Mouse (Mus musculus) lung, postnatal 14 days (tissue): Measurements from ENCODE around the gene Rtraf.
A peak's percentile ranks its signal among the peaks of the same experiment; 100 is the strongest.
"Not testable (repeated sequence)": the region's sequence is repeated elsewhere in the genome, so short reads cannot be mapped to it uniquely, and the experiment has no call there.

ENCODE experiments used
- DNase-seq: peaks from one replicate; pipeline ENCODE4 v3.0.0; 2021

Rtraf gene

GRCm38 (mm10) chr14:19823321-19824142 lies at the start of gene Rtraf:
Gene Rtraf, minus strand, starts transcription at chr14:19823824.
- DNase-seq: peak; percentile 95

DNA sequence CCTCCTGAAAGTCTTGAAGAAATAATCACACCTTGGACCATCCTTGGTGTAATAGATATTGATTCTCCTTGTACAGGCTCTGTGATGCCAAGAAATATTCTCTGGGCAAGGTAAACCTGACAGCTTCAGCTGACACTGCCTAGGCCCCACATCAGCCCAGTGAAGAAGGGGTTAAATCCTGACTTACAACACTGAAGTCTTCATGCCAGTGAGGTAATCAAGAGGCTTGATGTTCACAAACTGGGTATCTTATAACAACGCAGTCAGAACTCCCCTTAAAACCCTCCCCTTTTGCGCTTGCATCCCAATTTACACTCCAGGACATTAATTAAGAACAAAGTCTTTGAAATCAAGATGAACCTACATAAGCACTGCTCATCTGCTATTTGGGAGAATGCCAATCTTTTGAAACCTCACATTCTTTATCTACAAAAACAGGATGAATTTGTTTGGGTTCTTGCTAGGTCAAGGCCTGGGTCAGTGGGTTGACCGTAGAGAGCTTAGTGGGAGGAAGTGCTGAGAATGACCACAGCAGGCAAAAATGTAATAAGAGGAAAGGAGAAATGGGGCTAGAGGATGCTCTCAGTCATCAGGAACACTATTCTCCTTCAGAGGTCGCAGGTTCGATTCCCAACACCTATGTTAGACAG lies 43.8 kb upstream of the Rtraf start:
- peak; percentile 11 for DNase-seq

- not testable (repeated sequence) for DNase-seq
These were observed 41.5 kb upstream of the Rtraf start for GRCm38 (mm10) chr14:19865121-19865520.

GRCm38 (mm10) chr14:19861311-19862080 lies 37.9 kb upstream of the Rtraf start:
- DNase-seq: no peak

GRCm38 (mm10) chr14:19860281-19860680 lies 36.7 kb upstream of the Rtraf start:
- no peak for DNase-seq

DNA sequence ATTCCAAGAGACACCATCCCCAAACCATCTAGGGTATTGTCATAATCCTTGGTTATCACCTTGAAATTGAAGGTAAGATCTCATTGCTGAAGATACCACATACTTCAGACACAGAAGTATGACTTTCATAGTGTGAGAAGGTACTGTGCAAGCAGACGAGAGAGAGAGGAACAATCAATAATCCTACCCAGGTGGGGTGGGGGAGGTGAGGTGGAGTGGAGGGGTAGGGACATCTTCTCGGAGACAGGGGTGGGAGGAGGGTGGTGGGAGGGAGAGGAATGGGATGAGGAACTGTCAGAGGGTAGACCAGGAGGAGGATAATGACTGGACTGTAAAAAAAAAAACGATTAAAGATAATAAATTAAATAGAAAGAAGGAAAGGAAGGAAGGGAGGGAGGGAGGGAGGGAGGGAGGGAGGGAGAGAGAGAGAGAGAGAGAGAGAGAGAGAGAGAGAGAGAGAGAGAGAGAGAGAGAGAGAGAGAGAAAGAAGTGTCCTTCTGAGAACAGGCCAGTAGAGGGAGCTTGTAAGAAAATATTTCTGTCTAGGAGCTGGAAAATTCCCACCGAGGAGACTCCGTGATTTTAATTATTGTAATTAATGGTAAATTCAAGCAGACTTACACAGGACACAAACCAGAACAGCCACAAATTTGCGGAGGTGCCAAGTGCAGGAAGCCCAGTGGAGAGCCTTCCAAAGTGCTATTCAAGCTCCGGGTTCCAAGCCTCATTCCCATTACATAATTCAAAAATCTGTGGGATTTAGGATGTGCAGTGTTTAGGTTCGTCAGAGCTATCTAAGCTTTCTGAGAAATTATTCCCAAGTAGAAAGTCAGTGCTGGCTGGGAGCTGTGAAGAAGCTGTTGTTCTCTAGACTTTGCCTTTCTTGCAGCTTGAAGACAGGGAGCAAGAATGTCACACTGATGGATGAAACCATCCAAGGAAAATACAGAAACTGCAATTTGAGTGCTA lies 35.5 kb upstream of the Rtraf start:
- DNase-seq: no peak

- no peak for DNase-seq
These were observed 34.7 kb upstream of the Rtraf start for GRCm38 (mm10) chr14:19858279-19858678.

DNA sequence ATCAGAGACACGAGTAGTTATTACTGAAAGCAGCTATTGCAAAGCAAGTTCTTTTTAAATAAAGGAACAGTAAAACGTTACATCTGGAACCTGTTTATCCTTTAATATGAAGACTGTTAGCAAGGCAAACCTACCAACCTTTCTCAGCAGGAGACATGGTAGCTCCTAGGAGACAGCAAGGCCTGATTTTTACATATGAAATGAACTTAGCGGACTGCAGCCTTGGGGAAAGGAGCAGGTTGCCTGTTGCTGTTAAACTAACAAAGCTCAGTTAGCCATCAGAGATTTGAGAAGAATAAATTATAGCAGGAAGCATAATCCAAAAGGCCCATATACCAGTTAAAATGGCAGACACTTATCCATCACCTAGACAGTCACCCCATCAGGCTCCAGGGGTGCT lies 29.8 kb upstream of the Rtraf start:
- DNase-seq: no peak

- DNase-seq: peak; percentile 72
These were observed 16.1 kb upstream of the Rtraf start for GRCm38 (mm10) chr14:19839600-19840332.

DNA sequence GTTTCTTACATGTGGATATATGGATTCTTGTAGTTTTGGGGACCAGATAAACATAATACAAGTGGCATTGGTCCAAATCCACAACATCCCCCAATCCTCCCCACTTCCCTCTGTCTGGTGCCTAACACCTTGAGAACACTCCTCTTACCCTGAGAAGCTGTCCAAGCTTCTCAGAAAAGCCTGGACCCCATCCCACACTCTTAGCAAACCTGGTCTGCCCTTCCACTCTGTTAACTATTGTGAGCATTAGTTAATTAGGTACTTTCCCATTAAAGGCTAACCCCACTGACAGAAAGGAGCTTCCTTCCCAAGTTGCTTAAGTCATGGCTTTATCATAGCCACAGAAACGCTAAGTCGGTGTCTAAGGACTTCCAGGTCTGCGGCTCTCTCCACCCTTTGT lies 12.7 kb upstream of the Rtraf start:
- DNase-seq: no peak

DNA sequence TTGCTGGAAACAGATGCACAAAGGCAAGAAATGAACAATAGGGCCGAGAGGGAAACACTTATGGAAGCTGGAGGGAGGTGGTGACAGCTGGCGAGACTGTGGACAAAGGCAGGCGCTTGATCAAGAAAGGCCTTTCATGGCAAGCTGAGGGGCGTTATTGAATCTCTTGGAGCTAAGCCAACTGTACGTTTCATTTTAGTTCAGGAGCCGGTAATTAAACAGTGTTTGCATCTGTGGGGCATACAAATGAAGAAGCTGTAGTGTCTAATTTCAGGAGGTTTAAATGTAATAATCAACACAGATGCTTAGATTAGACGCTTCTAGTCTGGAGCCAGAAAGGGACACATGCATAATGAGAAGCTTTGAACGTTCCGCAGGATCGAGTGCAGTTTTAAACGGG lies 1.9 kb upstream of the Rtraf start:
- DNase-seq: no peak

DNA sequence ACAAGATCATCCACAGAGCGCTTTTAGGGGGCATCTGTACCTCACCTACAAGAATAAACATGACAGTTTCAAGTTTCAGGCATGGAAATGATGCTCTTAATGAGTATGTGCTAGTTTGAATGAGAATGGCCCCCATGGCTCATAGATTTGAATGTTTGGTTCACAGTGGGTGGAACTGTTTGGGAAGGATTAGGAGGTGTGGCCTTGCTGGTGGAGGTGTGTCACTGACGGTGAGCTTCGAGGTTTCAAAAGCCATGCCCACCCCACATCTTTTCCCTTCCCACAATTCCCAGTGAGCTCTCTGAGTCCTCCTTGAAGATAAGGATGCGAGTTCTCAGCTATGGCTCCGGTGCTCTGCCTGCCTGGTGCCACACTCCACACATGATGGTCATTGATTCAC lies 1.9 kb downstream of the Rtraf start:
- DNase-seq: no peak

GRCm38 (mm10) chr14:19817949-19818348 lies 5.7 kb downstream of the Rtraf start:
- peak; percentile 91 for DNase-seq

GRCm38 (mm10) chr14:19813061-19813460 lies 10.6 kb downstream of the Rtraf start:
- no peak for DNase-seq

- no peak for DNase-seq
These were observed 13.7 kb downstream of the Rtraf start for GRCm38 (mm10) chr14:19809934-19810333.

GRCm38 (mm10) chr14:19807858-19808257 lies 15.8 kb downstream of the Rtraf start:
- no peak for DNase-seq

- no peak for DNase-seq
These were observed 16.3 kb downstream of the Rtraf start for GRCm38 (mm10) chr14:19807339-19807738.

GRCm38 (mm10) chr14:19803623-19804022 lies 20.0 kb downstream of the Rtraf start:
- DNase-seq: peak; percentile 28

DNA sequence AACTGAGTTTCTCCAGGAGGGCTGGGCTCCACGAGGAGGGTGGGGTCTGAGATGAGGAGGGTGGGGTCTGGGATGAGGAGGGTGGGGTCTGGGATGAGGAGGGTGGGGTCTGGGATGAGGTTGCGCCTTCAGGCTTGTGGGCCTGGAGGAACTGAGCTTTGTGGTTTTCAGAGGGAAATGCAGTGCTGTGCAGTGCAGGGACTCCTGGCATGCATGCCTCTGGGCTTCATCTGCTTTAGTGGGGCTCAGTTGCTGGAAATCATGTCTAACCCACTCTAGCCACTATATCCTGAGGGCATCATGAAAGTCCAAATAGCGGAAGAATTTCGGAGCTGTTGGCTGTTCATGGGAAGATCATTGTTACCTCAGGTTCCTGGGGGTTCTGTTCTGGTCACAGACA lies 20.4 kb downstream of the Rtraf start:
- DNase-seq: no peak

GRCm38 (mm10) chr14:19801474-19802215 lies 22.0 kb downstream of the Rtraf start:
- DNase-seq: no peak

DNA sequence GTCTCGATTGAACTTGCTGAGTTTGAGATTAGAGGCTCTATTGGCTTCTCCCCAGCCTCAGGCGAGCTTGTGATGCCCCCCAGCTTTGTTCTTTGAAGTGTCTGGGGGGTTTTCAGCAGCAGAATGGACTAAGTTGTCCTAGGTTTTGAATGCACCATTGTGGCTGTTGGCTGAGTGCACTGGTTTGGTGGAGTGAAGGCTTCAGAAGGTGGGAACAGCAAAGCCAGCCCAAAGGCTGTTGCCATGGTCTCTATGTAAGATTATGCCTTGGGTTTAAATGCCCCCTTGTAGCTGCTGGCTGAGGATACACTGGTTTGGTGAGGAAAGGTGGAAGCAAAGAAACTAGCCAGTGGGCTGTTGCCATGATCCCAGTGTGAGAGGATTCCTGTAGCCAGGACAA lies 23.1 kb downstream of the Rtraf start:
- no peak for DNase-seq
